Mouse (Mus musculus) stomach, postnatal 0 days (tissue): ENCODE data around the gene Gabrb1.

Experiments
- CTCF ChIP-seq: IDR thresholded peaks from 2 replicates; pipeline ENCODE4 v1.5.1; 2016; ENCODE audit warnings: antibody characterized with exemption, low read depth, mild to moderate bottlenecking, moderate library complexity
- EP300 ChIP-seq: optimal IDR thresholded peaks from 2 replicates; pipeline ENCODE3; 2016; ENCODE audit warnings: antibody characterized with exemption

DNA sequence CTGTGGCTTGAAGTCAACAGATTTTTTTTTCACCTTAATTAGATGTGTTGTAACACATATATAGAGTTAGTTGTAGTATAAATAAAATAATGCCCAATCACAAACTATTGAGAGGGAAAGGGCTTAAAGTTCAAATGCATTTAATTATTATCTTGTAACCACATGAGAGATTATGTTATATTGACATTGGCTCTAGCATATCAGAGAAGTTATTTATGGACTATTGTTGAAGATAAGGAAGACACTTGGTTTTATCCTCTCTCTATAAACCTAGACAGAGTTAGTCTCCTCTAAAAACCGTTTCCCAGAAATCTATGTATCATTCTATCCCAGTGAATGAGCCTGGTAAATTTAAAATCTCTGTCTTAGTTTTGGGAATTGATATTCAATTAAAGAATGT, 515.6 kb downstream of the Gabrb1 start:
- no peak for TF ChIP-seq EP300
- no peak for TF ChIP-seq CTCF
